Mouse (Mus musculus): ENCODE results near the gene Desi1.

- TF ChIP-seq RAD21 (IDR thresholded peaks at IDR 0.05; ENCODE audit: low read depth, low read length) (no peak), HCFC1 (IDR thresholded peaks at IDR 0.05; ENCODE audit: low read depth, low read length) (no peak), CTCF (conservative IDR thresholded peaks at IDR 0.05 in 1 of 2, IDR thresholded peaks at IDR 0.05 in 1 of 2; ENCODE audit: low read depth in 2 of 2, low read length in 2 of 2) (no peak), POLR2AphosphoS2 (IDR thresholded peaks at IDR 0.05; ENCODE audit: low read depth, low read length) (no peak), RCOR1 (conservative IDR thresholded peaks at IDR 0.05; ENCODE audit: low read depth, low read length) (no peak)
Measured at GRCm38 (mm10) chr15:82033762-82034161, at the start of gene Desi1.

Measured in CH12.LX (cell line).